Mouse (Mus musculus) G1E (cell line): ENCODE results near the gene Unc119.

Experiments
- CTCF ChIP-seq: IDR thresholded peaks from 2 replicates; pipeline ENCODE4 v1.5.1; 2012; ENCODE audit warnings: low read depth, low read length, inconsistent platforms, mixed read lengths
- GATA1 ChIP-seq: IDR thresholded peaks from 2 replicates; pipeline ENCODE4 v1.6.1; 2012; ENCODE audit warnings: borderline replicate concordance, low read length, inconsistent platforms, mixed read lengths
- GATA2 ChIP-seq: IDR thresholded peaks from 2 replicates; pipeline ENCODE4 v1.6.1; 2012; ENCODE audit warnings: low read depth, low read length, inconsistent platforms, borderline replicate concordance
- POLR2AphosphoS5 ChIP-seq: IDR thresholded peaks from 2 replicates; pipeline ENCODE4 v1.6.1; 2012; ENCODE audit warnings: low read depth, low read length, inconsistent platforms; ENCODE audit not compliant: insufficient replicate concordance
- TAL1 ChIP-seq: conservative IDR thresholded peaks from 2 replicates; pipeline ENCODE4 v1.6.1; 2012; ENCODE audit warnings: low read depth, low read length, inconsistent platforms, mixed read lengths

GRCm38 (mm10) chr11:78377549-78378159 is 34.4 kb downstream of the Unc119 start:
- TF ChIP-seq CTCF (no peak), TAL1 (no peak), GATA1 (no peak), POLR2AphosphoS5 (no peak), GATA2 (no peak)
